Mouse (Mus musculus): ENCODE data around the gene Dusp22.

DNA sequence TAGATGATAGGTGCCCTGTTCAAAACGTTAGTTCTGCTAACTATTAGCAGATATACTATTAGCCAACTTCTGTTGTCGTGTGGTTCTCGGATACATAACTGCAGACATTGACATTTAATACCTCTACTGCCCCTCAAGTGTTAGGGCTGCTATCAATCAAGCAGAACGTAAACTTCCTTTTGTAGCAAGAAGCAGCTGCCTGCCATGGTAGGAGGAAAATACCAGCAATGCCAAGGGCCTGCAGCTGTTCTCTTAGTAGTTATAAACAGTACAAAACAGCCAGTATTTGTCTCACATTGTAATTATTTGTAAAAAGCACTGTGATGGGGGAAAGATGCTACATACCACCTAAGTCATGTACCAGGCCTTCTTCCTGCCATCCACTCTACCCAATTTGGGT is 6.7 kb upstream of the Dusp22 start:
- no peak for TF ChIP-seq CTCF (IDR thresholded peaks at IDR 0.05; ENCODE audit: low read depth)
- no peak for TF ChIP-seq EP300 (IDR thresholded peaks at IDR 0.05; ENCODE audit: low read depth)
